Mouse (Mus musculus) spleen, adult 12 weeks (tissue): ENCODE data around the gene Rcl1.

ENCODE experiments used
- DNase-seq: peaks from one replicate; pipeline ENCODE4 v3.0.0; 2022; ENCODE audit warnings: low spot score

Rcl1 gene

DNA sequence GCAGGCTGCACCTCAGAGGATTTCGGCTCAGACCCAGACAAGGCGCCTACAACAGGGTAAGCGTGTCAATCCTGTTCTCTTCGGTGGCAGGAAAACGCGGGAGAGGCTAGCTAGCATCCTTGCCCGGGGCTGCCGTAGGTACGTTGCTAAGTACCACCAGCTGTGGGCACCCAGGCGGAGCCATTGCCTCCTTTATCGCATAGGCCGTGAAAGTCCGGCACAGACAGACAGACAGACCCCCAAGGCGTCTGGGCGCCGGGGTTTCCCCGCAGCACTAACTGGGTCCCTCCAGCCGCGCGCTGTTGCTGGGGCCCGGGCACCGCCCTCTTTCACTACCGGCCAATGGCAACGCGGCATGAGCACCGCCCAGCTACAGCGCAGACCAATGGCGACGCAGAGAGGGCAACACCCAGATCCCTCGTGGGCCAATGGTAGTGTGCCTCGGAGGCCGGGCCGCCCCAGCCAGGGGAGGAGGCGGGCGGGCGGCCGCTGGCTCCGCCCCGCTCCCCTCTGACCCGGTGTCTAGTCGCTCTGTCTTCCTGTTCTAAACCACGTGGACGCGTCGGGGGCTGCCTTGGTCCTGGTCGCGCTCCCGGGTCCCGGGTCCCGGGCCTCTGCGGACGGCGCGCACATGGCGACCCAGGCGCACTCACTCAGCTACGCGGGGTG lies at the start of gene Rcl1:
Gene Rcl1 (plus strand): TSS at position 502 of the 669 bp plus-strand sequence.
- peak; percentile 93 for DNase-seq

DNA sequence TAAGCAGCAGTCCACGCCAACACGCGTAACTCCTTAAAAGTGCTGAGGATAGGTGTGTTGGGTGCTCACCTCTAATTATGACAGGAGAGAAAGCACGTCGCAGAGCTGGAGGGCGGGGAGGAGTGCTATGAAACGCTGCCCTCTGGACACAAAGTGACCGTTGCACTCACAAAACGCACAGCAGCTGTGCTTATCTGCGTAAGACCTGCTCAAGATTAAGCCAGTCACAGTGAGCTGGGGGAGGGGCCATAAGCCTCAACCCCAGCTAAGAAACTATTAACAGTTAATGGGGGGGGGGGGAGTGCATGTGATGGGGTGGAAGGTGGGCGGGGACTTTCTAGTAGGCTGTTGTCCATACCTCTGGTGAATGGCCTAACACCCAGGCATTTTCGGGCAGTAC lies 48.4 kb upstream of the Rcl1 start:
- DNase-seq, result no peak

- no peak for DNase-seq
Observed at GRCm38 (mm10) chr19:29054594-29054993, 46.6 kb upstream of the Rcl1 start.

DNA sequence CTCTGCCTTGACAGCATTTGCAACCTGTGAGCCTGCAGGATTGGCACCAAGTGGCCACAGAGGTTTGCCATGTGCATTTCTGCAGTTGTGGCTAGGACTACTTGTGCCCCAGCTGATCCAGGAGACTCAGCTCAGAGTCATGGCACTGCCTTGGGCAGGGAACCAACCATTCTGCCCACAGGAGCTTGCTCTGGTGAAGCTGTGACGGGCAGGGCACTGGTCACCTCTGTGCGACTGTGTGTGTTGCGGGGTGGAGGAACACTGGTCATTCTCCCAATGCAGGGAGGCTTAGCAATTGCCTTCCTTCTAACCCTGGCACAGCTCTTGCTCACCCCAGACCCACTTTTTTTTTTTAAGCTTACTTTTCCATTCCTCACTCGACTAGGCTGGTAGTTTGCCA lies 45.7 kb upstream of the Rcl1 start:
- no peak for DNase-seq

GRCm38 (mm10) chr19:29058741-29059140 lies 42.4 kb upstream of the Rcl1 start:
- no peak for DNase-seq

DNA sequence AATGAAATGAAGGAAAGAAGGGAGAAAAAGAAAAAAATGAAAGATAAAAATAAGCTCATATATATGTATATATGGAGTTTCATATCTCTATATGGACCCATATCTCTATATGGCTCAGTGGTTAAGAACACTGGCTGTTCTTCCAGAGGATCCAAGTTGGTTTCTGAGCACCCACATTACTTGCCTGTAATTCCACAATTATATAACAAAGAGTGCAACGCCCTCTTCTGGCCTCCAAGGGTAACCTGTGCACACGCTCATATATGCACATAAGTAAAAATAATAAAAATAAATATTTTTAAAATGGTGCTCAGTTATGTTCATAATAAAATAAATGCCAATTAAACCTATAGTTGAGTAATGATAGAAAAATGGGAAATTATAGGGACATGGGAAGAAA lies 41.5 kb upstream of the Rcl1 start:
- no peak for DNase-seq

GRCm38 (mm10) chr19:29060299-29060698 lies 40.9 kb upstream of the Rcl1 start:
- no peak for DNase-seq

DNA sequence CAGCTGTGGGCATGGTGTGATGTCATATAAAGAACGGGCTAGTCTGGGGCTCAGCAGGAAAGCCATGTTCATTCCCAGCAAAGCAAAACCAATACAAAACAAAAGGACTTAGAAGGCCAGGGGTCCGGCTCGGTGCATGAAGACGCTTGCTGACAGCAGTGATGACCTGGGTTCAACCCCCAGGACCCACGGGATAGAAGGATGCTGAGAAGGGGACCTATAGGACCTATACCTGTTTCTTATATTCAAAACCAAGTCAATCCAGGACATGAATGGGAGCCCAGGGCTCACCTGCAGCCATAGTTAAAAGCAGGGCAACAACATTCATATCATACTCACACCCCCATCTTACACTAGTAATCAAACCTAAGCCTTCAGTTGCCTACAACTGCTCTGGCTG lies 38.2 kb upstream of the Rcl1 start:
- no peak for DNase-seq

- peak; percentile 85 for DNase-seq
Observed at GRCm38 (mm10) chr19:29063577-29064363, 37.4 kb upstream of the Rcl1 start.

DNA sequence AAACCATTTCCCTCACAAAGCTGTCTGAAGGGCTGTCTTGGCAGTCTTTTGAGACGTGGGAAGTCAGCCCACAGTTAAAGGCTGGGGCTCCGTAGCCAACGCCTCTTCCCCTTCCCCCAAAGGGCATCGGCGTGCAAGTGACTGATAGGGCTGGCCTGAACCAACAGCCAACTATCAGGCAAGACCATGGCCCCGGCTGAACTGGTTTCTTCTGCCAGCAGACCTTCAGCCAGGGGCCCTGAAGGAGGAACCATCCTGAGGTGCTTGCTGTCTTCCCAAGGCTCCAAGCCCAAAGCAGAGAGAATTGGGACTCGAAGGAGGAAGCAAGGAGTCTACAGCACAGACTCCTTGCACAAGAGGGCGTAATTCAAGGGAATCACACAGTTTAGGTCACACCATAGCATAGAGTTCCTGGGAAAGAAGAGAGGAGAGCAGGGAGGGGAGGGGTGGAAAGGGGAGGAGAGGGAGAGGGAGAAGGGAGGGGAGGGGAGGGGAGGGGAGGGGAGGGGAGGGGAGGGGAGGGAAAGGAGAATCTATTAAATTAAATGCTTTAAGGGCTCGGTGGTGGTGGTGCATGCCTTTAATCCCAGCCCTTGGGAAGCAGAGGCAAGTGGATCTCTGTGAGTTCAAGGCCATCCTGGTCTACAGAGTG lies 36.6 kb upstream of the Rcl1 start:
- peak; percentile 74 for DNase-seq

- DNase-seq, result peak; percentile 41
Observed at GRCm38 (mm10) chr19:29066981-29067471, 34.1 kb upstream of the Rcl1 start.

DNA sequence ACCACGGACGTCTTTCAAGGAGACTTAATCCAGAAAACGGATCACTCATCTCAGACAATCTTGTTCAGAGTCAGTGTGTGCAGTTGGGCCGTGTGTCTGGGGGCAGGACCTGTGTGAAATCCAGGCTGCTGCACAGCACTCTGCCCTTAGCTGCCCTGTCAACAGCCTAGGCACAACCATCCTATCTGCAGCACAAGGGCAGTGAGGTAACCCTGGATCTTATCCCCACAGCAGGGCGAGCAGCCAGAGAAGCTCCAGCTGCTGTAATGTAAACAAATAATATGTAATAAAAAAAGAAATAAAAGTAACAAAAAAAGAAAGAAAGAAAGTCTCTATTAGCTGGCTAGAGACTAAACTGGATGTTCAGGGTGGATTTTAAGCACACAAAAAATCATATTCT lies 32.0 kb upstream of the Rcl1 start:
- DNase-seq, result no peak

DNA sequence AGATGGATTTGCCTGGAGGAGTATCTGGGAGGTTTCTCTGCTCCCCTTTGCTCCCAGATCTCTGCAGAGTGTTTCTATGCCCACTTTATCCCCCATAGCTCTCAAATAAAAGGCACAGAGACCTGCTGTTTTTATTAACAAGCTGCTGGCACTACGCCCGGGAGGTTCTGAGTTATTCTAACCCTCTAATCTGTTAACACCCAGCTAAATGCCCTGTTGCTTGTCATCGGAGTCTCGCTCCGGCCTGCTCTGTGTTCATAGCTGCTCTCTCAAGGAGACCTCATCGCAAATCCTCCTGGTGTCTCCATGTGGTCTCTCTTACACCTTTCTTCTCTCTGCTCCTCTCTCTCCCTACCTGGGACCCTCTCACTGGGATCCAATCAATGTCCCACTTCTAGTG lies 26.4 kb upstream of the Rcl1 start:
- DNase-seq, result no peak

- no peak for DNase-seq
Observed at GRCm38 (mm10) chr19:29088628-29089027, 12.5 kb upstream of the Rcl1 start.

DNA sequence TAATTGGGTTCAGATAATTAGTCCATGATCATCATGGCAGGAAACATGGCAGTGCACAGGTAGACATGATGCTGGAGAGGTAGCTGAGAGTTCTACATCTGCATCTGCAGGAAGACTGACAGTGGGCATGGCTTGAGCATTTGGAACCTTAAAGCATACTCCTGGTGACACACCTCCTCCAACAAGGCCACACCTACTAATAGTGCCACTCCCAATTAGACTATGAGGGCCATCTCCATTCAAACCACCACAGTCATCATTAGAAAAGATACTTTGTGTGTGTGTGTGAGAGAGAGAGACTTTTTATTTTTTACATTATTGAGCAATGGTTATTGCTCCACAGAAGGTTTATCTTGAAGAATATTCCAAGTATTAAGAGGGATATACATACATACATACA lies 9.0 kb upstream of the Rcl1 start:
- DNase-seq, result no peak

GRCm38 (mm10) chr19:29099106-29099505 lies 2.1 kb upstream of the Rcl1 start:
- DNase-seq, result no peak

DNA sequence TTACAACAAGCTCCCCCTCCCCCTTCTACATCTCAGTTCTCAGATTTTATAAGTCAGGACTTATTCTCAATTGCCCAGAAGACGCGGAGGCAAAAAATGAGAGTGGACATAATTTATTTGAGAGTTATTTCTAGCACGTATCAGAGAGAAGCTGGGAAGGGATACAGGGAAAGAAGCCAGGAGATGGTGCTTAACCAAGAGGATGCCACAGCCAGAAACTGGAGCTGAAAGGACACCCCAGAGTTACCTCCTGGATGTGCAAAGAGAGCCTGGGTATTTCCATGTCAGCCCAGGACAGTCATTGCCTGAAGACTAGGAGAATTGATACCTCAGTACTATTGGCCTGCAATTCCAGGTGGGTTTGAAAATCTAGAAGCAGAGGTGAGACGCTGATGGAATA lies 1.6 kb upstream of the Rcl1 start:
- no peak for DNase-seq

GRCm38 (mm10) chr19:29100261-29100660 lies 914 bp upstream of the Rcl1 start:
- DNase-seq, result no peak

DNA sequence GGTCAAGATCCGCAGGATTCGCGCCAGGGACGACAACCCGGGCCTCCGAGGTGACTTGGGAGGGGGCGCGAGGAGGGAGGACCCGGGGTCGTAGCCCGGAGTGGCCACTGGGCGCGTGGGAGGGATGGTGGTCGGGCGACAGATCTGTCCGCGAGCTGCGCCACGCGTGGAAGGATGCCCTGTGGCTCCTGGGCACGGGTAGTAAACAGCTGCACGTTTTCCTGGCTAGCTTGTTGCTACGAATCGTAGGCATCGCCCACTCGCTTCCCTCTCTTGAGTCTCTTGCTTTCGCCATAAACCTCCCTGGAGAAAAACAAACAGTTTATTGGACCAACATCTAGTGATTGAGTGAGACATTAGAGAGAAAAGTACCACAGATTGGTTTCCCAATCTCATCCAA lies 416 bp downstream of the Rcl1 start:
- DNase-seq, result no peak

GRCm38 (mm10) chr19:29102098-29102497 lies 923 bp downstream of the Rcl1 start:
- no peak for DNase-seq

DNA sequence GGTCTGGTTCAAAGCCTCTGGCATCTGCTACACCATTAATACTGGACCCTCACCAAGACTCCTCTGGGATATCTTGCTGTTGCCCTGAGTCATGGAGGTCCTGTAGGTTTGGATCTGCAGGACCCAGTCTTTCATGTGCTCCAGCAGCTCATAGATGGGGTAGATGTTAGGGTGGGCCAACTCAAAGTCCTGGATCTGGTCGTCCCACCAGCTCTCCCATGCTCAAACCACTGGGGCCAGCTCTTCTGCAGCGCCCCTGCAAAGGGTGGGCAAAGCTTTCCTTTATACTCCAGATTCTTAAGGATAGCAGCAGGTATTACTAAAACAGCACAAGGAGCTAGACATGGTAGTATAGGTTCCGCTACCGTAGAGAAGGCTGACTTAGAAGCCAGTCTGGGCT lies 4.6 kb downstream of the Rcl1 start:
- no peak for DNase-seq

GRCm38 (mm10) chr19:29106261-29106660 lies 5.1 kb downstream of the Rcl1 start:
- no peak for DNase-seq

DNA sequence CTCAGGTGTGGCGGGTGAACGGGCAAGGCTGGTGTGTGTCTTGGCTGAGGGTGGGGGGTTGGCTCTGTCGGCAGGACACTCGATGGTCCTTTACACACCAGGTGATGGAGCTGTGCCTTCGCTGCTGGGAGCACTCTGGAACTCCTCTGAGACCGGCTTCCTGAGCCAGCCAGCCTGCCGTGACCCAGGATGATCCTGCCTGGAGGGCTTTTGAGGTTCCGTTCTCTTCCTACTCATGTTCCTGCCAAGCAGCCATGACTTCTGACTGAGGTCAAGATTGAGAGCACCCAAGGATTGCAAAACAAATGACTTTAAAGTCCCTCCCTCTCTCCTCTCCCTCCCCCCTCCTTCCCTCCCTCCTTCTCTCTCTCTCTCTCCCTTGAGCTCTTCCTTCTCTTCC lies 11.5 kb downstream of the Rcl1 start:
- no peak for DNase-seq
